Mouse (Mus musculus): ENCODE data around the gene Tenm4.
A peak's percentile ranks its signal among the peaks of the same experiment; 100 is the strongest.

The Tenm4 gene

DNA sequence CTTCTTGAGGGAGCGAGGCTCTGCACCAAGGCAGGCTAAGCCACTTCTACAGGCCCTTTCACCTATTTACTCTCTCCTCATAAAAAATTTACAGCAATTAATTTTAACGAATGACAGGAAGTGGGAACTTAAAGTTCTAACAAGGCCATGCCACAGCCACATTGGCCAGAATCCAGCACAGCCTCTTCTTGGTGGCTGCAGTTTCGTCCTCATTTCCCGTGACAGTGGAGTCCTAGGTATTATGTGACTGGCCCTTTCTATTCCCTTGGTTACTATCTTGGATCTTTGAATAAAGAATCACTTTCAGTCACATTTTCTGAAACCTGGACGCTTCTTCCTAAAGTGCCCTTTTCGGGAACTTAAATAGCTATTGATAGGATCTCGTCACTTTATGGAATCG is 181.6 kb downstream of the Tenm4 start:
- DNase-seq = no peak

DNA sequence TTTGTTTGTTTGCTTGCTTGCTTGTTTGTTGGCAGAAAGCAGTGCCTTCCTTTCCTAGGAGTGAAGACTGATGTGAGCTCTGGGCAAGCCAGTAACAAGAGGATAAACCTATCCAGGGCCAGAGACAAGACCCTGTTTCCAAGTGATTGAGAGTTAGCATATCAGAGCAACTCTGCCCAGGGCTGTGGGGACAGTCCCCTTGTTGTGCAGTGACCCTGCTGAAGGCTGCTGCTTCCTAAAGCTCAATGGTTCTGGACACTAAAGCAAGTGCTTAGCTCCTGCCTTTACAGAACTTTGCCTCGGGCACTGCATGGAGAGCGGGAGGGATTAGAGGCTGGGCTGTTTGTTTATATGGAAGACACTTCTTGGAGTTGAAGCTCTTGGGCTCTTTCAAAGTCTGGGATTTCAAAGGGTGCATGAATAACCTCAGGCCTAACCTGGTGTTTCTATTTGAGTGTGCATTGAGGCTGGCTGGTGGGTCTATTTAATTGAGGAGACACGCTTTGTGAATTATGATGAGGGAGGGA is 185.3 kb downstream of the Tenm4 start:
- no peak for DNase-seq

DNA sequence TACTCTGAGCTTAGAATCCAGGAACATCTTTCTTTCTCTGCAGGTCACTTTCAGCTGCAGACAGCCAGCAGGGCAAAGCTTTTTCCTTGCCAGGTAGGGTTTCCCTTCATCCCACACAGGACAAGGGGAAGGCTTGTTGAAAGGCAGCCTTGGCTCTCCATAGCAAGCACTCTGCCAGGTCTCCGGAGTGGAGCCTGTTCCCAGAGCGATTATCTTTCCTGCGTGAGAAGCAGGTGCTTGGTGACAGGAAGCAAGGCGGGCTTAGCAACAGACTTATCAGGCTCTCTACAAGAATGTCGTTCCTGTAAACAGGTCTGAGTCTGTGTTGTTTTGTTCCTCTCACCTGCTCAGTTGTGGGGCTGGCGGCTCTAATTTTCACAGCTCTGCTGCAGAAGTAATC is 186.5 kb downstream of the Tenm4 start:
- DNase-seq = no peak

DNA sequence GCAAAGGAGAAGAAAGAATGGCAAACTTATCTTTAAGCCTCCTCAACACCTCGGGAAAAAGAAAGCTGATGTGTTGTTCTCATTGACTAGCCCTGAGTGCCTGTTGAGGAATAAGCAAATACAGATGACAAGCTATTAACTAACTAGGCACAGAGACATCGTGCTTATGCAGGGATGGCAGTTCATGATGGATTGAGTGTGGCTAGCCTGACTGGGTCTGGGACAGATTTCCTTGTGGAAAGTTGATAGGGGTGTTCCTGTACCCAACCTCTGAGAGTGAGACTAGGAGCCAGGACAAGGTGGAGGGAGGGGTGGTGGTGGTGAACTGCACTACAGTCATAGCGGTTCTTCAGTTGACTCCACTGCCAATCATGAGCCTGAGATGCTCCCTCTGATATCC is 192.3 kb downstream of the Tenm4 start:
- no peak for DNase-seq

DNA sequence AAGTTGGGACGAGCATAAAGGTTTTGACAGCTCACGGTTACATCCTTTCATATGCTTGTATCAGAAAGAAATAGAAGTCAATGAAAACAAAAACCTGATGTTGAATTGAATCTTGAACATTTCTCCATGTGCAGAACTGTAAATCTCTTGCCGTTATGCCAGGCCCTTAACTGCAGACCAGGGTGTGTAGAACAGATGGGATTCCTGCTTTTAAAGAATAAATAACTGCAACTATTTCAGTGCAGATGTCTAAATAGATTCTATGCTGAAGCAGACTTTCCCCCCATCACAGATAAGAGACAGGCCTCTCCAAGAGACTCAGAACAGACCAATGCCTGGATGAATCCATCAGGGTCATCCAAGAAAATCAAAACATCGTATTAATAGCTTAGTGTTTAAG is 198.9 kb downstream of the Tenm4 start:
- DNase-seq = no peak

DNA sequence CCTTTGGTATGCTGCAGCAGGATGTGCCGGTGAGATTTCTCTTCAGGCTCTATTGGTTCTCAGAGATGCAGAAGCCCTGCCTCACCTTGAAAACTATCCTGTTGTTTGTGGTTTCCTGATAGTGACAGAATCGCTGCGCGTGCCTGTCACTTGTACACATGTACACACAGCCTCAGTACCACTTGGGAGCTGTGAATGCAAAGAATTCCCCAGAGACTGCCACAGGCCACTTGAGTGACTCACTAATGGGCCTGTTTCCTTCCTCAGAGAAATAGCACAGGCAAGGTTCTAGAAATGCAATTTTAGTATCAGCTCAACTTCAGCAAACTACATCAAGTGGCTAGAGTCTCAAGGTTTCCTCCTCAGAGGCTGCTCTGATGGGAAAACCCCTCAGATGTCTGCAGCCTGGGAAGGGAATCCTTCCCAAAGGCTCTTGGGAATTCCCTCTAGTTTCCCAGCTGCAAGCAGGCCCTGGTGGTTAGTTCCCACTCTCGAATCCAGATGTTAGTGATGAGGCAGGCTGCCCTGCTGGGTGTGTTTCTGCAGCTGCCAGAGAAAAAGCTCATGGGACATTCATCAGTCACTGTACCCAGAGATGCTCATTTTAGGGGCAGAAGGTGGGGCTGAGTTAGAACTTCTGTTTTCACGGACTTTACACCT is 203.1 kb downstream of the Tenm4 start:
- DNase-seq = no peak

DNA sequence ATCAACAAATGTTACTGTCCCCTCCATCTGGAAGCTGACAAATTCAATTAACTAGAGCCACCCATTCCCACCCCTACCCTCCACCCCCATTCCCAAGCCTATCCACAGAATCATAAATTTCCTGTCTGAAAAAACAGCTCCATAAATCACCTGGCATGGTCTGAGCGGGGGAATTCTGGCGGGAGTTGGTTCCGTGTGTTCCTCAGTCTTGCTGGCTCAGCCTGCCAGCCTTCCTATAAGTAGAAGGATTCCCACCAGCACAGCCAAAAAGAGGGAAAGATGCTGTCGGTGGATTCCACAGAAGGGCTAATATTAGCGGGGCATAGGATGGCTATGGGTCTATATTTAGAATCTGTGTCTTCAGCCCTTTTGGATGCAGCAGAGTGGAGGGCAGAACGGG is 204.5 kb downstream of the Tenm4 start:
- DNase-seq = no peak

DNA sequence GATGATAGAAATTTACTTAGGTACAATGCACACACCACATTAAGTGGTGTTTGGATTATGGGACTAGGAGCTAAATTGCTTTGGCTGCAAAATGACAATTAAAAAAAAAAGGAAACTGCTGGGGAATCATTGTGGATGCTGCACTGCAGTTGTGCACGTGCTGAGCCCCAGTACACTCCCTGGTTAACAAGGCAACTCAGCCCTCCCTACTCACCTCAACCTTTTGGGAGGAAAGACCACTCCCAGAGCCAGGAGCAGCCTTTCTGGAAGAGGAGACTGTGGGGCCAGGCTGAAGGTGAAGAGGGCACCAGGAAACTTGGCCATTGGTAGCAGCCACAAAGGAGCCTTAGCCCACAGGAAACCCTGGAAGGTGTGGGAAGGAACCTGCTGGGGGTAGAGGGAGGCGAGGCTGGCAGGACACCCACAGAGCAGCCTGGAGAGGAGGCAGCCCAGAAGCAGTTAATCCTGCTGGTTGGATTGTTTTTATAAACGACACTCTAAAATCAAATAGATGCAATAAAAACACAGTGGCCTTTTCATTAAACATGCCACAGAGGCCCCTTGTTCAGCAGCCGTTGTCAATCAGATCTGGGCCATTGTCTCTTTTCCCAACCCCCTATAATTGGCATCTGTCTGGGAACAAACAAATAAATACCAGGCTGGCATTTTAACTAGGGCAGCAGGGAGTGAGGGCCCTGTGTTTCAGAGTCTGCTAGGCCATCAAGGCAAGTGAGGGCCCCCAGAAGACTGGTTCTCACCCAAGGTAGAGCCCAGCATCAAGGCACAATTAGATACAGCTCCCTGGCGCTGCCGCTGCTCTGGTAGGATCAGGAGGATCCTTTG is 212.9 kb downstream of the Tenm4 start:
- peak; percentile 37 for DNase-seq

DNA sequence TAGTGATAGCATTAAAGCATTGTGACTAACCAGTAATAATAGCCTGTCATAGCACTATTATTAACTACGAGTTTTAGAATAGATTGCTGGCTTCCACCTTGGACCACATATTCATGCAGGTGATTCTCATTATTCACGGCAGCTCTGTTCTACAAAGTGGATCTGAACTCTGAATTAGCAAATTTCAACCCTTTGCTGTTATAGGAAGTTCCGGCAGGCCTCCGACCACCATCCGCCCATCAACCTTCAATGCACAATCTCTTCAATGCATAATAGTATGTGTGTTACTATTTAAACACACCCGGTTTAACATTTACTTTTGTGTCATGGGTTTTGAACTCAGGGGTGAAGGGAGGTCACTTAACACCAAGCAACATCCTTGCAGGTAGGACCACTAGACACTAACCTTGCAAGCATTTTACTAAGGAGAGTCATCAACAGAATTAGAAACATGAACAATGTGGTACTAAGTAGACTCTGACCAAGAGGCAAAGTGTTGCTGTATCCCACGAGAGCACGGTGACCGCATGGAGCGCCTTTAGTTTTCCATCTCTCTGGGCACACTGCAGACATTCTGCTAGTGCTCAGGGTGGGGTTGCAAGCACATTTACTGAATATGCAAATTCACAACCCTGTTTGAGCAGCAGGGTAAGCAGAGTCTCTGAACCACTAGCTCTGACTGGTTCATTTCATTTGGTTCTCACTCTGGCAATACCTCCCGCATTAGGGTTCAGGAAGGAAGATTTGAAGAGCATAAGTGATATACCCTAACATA is 213.9 kb downstream of the Tenm4 start:
- DNase-seq = no peak

DNA sequence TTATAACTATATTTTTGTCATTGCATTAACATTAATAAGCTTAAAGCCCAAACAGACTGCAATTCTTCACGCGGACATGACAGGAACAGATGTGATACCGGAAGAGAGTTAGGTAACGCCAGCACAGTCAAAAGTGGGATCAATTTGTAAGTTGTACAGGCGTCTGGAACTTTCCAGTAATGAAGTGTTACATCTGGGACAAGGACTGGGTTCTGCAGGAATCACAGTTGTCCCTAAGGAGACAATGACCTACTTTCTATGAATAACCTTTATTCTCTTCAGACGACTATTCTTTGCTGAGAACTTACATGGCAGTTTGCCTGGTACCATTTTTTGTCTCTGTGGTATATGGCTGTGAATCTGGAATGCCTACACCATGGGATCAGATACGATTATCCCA is 214.8 kb downstream of the Tenm4 start:
- no peak for DNase-seq

DNA sequence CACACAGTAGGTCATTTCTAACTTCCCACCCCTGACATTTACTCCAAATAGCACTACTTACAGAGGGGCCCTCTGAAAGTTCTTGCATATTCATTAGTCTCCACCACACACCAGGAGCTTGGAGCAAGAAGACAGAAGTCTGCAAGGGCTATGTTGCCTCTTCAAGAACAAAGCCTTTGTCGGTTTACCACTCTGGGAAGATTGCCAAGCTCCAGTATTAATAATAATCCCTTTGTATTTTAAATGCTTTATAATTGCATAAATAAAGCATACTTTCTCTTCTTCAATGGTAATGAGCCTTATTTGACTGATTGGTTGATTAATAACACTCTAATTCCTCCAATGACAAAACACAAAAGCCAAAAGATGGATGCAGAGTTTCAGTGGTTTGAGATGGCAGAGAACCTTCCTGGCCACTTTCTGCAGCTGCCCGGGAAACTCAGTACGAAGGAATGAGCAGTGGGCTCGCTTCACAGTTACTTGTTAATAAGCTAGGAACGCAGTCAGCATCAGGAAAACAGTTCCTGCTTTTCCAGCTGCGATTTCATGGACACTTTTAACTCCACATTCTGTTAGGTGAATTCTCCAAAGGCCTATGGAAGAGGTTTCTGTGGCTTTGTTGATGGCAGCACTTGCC is 219.1 kb downstream of the Tenm4 start:
- DNase-seq = no peak

DNA sequence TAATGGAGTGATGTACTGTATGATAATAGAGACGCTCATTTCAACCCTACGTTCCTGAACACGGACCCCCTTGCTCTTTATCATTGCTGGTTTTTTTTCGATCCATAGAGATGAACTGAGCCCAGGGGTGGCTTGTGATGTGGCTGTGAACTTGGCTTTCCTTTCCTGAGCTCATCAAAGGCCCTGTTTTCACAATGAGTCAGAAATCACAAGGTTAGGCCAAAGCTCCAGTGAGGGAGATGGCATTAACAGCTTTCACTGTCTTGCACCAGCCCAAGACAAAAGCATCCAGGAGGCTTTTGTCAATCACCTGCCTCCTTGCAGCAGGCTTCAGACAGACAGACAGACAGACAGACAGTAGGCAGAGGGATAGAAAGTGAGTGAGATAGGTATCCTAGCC is 219.8 kb downstream of the Tenm4 start:
- DNase-seq = no peak

DNA sequence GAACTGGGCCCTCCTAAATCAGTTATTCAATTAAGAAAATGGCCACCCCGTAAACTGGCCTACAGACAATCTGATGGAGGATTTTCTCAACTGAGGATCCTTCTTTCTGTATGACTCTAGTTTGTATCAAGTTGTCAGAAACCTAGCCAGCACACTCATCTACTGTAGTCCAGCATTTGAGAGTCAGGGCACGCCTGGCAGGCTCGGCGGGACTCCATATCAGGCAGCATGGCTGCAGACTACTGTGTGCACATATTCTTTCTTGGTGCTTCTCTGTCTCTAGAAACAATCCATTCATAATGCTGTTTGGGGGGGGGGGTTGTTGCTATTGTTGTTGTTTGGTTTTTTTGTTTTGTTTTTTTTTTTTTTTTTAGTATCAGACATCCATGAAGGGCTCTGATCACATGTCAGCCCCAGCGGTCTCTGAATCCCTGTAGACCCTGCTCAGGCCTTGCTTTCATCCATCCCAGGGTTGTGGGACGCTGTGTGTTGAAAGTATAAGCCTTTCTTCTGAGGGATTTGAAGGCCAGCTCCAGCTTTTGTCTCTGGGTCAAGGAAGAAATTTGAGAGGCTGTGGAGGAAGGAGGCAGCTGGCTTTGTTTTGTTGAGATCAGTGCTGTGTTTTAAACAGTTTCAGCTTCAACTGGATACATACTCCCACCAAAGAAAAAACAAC is 220.9 kb downstream of the Tenm4 start:
- no peak for DNase-seq

DNA sequence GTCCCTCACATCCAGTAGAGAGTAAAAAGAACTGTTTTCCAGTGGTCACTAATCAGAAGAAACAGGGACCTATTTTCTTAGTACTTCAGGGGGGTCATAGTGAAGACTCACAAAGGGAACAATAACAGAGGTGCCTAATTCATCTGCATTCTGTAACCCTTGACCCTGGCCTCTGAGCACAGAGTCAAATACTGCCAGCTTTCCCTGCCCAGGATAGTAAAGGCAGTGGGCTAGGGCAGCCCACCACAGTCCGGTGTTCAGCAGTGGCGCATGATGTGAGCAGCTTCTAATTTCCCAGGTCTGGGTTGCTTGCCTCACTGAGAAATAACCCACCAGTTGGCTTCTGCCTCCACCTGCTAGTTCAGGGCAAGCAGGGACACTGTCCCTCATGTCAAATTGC is 221.6 kb downstream of the Tenm4 start:
- no peak for DNase-seq

DNA sequence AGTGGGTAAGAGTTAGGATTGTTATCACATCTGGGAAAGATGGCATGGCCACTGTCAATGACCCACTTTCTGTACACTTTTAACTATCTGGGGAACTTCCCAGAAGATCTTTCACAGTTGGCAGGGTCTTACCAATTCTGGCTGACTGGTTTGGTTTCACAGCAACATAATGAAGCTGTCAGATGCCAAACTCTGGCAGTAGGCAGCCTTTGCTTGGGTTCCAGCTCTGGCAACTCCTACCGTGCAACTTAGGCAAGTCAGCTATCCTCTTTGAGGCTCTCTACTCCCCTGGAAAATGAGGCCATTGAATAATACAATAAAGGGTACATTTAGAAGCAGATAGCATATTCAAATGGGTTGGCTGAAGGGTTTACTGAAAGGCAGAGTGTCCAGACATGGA is 226.9 kb downstream of the Tenm4 start:
- DNase-seq = no peak

DNA sequence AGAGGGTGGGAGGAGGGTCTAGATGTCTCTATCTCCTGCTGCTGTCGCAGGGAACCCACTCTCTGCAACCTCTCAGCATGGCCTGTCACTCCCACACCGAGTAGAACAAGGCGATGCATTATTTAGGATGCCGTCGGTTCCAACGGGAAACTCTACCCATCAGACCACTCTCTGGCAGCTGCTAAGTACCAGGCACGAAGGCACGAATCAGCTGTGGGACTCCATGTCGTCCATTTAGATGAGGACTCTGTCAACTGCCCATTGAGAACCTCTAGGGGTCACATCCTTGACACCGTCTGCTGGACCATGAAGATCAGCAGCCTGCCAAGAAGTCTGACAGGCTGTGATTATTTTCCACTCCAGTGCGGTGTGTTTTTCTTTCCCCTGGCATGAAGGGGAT is 229.4 kb downstream of the Tenm4 start:
- peak; percentile 38 for DNase-seq

DNA sequence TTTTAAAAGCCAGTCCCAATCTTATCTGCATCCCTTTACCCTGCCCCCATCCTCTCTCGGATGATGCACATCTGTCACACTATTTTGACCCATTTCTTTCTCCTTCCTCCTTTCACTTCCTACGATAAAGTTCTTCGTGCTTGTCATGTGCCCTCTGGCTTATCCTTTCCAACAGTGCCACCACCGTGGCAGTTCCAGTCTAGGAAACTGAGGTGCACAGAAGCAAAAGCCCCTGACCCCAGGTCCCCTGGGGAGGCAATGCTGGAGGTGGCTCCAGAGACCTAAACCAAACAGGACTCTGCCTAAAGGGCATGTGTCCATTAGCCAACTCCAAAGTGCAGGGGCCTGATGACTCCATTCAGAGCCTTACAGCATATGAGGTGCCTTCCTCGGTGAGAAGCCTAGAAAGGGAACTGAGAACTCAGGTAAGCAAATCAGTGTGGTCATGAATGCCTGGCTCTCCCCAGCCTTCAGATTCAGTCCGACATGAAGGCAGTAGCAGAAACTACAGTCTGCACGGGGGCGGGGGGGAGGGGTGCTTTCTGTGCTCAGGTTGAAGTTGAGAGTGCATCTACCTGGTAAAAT is 235.7 kb downstream of the Tenm4 start:
- no peak for DNase-seq

DNA sequence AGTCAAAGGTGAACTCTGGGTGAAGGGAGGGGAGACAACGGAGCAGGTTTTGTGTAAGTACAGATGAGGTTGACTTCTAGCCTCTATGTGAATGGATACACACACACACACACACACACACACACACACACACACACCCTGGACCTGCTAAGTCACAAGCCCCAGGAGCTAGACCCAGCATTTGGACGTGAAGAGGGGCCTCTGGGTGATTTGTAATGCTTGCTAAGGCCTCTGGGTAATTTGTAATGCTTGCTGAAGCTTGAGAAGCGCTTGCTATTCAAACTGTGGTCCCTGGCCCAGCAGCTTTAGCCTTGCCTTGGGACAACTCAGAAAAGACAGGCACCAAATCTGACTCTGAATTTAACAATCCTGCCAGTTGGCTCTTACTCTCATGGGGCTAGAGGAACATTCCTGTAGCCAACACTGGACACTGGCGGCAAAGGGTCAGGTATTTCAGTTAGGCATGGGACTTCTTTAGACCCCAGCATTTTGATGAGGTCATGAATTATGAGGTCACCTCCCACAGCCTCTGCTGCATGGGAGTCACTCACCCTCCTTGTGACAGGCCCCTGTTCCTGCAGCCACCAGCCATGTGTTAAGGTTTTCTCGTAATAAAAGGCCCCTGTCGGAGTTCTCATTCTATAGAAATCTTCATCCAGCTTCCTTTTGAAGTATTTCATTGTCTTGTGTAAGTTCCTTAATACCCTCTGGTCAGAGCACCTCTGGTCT is 237.3 kb downstream of the Tenm4 start:
- DNase-seq = peak; percentile 24

DNA sequence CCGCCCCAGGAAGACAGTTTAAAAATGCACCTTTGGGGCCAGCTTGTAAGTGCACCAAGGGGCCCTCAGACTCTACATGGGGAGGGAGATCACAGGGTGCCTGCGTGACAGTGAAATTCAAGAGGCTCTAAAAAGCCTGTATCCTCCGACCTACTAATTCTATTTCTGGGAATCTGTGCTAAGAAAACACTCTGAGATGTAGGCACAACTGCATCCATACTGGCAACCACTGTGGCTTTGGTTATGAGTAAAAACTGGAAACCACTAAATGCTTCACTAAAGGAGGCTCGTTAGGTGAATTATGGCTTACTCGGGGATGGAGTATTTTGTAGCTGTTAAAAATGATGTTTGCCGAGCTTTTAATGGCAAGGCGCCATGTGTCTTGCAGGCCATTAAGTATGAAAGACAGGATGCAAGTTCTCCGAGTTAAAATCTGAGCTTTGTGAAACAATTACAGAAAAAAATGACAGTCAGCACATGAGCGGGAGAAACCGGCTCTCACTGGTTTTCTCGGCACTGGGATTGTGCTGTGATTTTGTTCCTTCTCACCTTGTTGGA is 238.4 kb downstream of the Tenm4 start:
- DNase-seq = no peak

DNA sequence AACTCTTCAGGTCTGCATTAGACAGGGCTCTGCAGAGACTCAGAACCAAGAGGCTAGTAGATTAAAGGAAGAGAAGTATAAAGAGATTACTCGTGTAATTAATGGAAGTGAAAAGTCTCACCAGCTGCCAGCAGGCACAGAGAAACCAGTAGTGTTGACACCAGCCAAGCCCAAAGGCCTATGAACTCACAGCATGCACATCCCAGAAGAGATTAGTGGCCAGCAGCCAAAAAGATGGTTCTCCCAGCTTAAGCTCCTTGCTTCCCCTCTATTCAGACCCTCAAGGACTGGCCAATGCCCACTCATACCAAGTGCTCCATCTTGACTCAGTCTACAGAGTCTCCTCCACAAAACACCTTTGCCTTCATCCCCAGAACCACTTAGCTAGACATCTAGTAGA is 242.8 kb downstream of the Tenm4 start:
- no peak for DNase-seq

Data from embryo, embryonic 11 days (tissue).